Mouse (Mus musculus) neural tube, embryonic 14.5 days (tissue): Measurements from ENCODE around the gene Cab39l. TPM values are rescaled to one million over a fixed set of nuclear protein-coding genes. Genes with fewer than 3 reads are reported as not detected.
A peak's percentile ranks its signal among the peaks of the same experiment; 100 is the strongest.

Experiments
- ATAC-seq: fragments of 200-750 bp; cut with Nextera tagmentation; 2 replicates; pipeline ENCODE4 v1.8.0; 2017; ENCODE audit warnings: low read depth, mild to moderate bottlenecking, moderate TSS enrichment, moderate library complexity
- H3K27ac ChIP-seq: fragments of 300-500 bp; sonication (generic); 2 replicates; pipeline ENCODE4 v1.5.1; 2014; ENCODE audit warnings: low read depth, mild to moderate bottlenecking, control low read depth, low read length, moderate library complexity, mixed read lengths
- H3K27me3 ChIP-seq: fragments of 300-500 bp; sonication (generic); 2 replicates; pipeline ENCODE4 v1.6.1; 2014; ENCODE audit warnings: low read length; ENCODE audit not compliant: control insufficient read depth, insufficient read depth
- H3K36me3 ChIP-seq: fragments of 300-500 bp; sonication (generic); 2 replicates; pipeline ENCODE4 v1.6.1; 2014; ENCODE audit warnings: low read length, mixed read lengths; ENCODE audit not compliant: control insufficient read depth, insufficient read depth
- H3K4me1 ChIP-seq: fragments of 300-500 bp; sonication (generic); 2 replicates; pipeline ENCODE4 v1.6.1; 2014; ENCODE audit warnings: low read length; ENCODE audit not compliant: control insufficient read depth, insufficient read depth
- H3K4me2 ChIP-seq: fragments of 300-500 bp; sonication (generic); 2 replicates; pipeline ENCODE4 v1.6.1; 2014; ENCODE audit warnings: mild to moderate bottlenecking, low read depth, low read length, control low read depth
- H3K4me3 ChIP-seq: fragments of 300-500 bp; sonication (generic); 2 replicates; pipeline ENCODE4 v1.5.1; 2014; ENCODE audit warnings: low read depth, low read length, control low read depth, mixed read lengths
- H3K9ac ChIP-seq: fragments of 300-500 bp; sonication (generic); replicated peaks from 2 replicates; pipeline ENCODE4 v1.6.1; 2014; ENCODE audit warnings: low read depth, mild to moderate bottlenecking, control low read depth, low read length, mixed read lengths
- H3K9me3 ChIP-seq: fragments of 300-500 bp; sonication (generic); 2 replicates; pipeline ENCODE4 v1.6.1; 2016; ENCODE audit warnings: low read length; ENCODE audit not compliant: control insufficient read depth
- WGBS: fragments of 180-500 bp; shearing (Covaris S2); extraction: QIAGEN DNeasy Blood & Tissue Kit; methylation state at CpG from one replicate; pipeline ENCODE4 v1.1.7; 2014; 5-methylcytosine and 5-hydroxymethylcytosine counted together
- polyA plus RNA-seq: library from polyadenylated mRNA; unstranded; fragments of >200 nt; fragmentation: Nextera tagmentation; extraction: Ambion mirVana; gene quantifications from 2 replicates; pipeline ENCODE4 v1.2.1, GENCODE M21; 2014

Cab39l gene
- polyA plus RNA-seq, 1 experiment from 2014 or later, result 20.3 TPM

DNA sequence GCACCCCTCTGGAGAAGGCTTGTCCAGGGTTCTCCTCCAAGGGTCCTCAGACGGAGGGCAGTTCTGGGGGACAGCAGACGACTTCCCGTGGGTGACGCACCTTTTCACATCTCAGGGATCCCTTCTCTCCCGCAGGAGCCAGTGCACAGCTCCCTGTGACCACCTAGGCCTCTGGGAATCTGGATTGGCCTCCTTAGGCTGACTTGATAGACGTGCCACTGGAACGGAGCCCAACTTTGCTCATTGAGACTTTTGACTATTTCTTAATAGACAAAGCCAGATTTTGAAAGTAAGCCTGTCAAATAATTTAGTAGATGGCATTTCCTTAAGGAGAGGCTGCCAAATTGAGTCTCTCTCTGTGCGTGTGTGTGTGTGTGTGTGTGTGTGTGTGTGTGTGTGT is 185.9 kb downstream of the Cab39l start:
- H3K27me3 ChIP-seq, result peaks cover 4% of the 10 kb centered on the region; the same call in 1 of the 2 replicates
- H3K36me3 ChIP-seq, result no peaks in the 10 kb centered on the region
- H3K4me2 ChIP-seq, result peak overlapping the region; percentile 71
- ATAC-seq, result no peak
- H3K4me1 ChIP-seq, result peaks cover 12% of the 10 kb centered on the region; the same call in 1 of the 2 replicates
- WGBS, result 23% methylated on average over 8 of the region's 8 CpGs
- H3K9ac ChIP-seq, result no peak overlapping the region
- no peaks in the 10 kb centered on the region for H3K9me3 ChIP-seq
- H3K4me3 ChIP-seq, result peak overlapping the region; percentile 61
- H3K27ac ChIP-seq, result no peak overlapping the region

DNA sequence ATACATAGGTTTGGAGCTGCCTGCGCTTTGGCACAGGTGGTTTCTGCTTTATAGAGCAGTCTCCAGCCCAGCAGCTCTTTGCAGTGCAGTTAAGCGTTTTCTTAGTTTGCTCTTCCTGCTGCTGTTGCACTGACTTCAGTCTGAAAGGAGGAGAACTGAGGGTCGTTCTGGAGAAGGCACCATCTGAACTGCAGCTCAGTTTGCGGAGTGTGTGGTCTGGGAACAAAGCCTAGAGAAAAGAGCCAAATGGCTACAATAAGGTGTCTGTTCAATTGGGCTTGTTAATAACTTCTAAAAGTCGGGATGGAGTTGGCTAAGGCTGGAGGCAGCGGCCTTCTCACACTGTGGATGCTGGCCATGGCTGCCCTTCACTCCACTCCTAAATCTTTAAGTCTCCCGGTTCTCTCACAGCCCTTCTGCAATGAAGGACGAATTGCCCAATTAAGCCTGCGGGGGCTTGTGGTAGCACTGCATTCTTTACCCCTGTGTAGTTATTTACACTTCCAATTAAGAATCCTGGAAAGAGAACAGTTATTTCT is 186.4 kb downstream of the Cab39l start:
- peaks cover 12% of the 10 kb centered on the region; the same call in 1 of the 2 replicates for H3K4me1 ChIP-seq
- no peak for ATAC-seq
- peak overlapping the region; percentile 7; the same call in 1 of the 2 replicates for H3K9ac ChIP-seq
- no peaks in the 10 kb centered on the region for H3K36me3 ChIP-seq
- WGBS, result 11% methylated on average over 9 of the region's 9 CpGs
- H3K4me3 ChIP-seq, result peak overlapping the region; percentile 61
- peak overlapping the region; percentile 71 for H3K4me2 ChIP-seq
- peaks cover 4% of the 10 kb centered on the region; the same call in 1 of the 2 replicates for H3K27me3 ChIP-seq
- H3K9me3 ChIP-seq, result no peaks in the 10 kb centered on the region
- H3K27ac ChIP-seq, result no peak overlapping the region

DNA sequence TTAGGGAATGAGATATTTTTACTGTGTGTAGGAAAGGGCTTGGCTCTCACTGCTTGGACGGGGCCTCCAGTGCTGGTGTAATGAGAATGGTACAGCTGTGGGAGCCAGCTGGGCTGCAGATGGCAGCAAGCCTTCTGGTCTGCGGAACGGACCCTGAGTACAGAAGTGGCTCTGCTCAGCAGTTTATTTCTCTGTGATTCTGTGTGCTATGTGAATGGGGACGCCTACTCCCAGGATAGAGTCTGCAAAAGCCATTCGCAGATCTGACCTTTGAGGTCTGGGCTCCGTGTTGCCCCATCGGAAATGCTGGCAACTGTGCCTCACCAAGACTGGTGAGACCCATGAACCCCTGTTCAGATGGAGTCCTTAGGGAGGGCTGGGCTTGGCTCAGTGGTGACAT is 187.1 kb downstream of the Cab39l start:
- H3K9me3 ChIP-seq, result no peaks in the 10 kb centered on the region
- peaks cover 12% of the 10 kb centered on the region; the same call in 1 of the 2 replicates for H3K4me1 ChIP-seq
- H3K27ac ChIP-seq, result no peak overlapping the region
- no peaks in the 10 kb centered on the region for H3K36me3 ChIP-seq
- peak; percentile 31; the same call in 1 of the 2 replicates for ATAC-seq
- H3K4me2 ChIP-seq, result peak overlapping the region; percentile 71; the same call in 1 of the 2 replicates
- no peak overlapping the region for H3K9ac ChIP-seq
- peaks cover 4% of the 10 kb centered on the region; the same call in 1 of the 2 replicates for H3K27me3 ChIP-seq
- peak overlapping the region; percentile 61; the same call in 1 of the 2 replicates for H3K4me3 ChIP-seq
- WGBS, result 14% methylated on average over 7 of the region's 7 CpGs

DNA sequence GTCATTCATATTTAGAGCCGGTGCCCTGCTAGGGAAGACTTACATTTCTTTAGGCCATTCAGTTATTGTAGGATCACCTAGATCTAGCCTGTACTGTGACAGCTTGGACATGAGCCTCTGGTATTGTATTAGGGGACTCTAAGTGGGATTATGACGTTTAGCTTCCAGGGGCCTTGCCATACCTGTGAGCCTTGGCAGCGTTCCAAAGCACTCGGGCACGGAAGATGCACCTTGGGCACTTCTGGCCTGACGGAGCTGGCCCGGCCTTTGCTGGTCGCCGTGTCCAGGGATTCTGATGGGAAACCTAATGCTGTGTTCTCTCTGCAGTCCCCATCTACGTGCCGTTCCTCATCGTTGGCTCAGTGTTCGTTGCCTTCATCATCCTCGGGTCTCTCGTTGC is 188.5 kb downstream of the Cab39l start:
- H3K4me1 ChIP-seq, result peaks cover 12% of the 10 kb centered on the region; the same call in 1 of the 2 replicates
- H3K36me3 ChIP-seq, result no peaks in the 10 kb centered on the region
- peaks cover 4% of the 10 kb centered on the region; the same call in 1 of the 2 replicates for H3K27me3 ChIP-seq
- no peak overlapping the region for H3K9ac ChIP-seq
- no peaks in the 10 kb centered on the region for H3K9me3 ChIP-seq
- WGBS, result 88% methylated on average over 15 of the region's 15 CpGs
- ATAC-seq, result no peak
- no peak overlapping the region for H3K4me3 ChIP-seq
- H3K27ac ChIP-seq, result no peak overlapping the region
- no peak overlapping the region for H3K4me2 ChIP-seq

DNA sequence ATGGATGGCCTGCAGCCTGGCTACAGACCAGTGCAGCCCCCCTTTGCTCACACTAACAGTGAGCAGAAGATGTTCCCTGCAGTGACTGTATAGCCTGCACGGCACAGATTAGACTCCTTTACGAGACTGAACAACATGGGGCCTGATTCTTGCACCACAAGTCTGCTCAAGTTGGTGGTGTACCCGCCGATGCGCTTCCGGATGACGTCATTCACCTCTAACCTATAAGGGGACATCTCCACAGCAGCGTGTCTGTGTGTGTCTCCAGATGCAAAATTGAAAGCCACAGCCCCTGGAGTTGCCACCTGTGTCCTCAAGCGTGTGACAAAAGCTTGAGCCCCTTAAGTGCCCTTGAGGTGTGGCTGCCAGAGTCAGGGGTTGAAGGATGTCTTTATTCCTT is 189.3 kb downstream of the Cab39l start:
- 77% methylated on average over 9 of the region's 9 CpGs for WGBS
- H3K9ac ChIP-seq, result no peak overlapping the region
- no peaks in the 10 kb centered on the region for H3K9me3 ChIP-seq
- peaks cover 4% of the 10 kb centered on the region; the same call in 1 of the 2 replicates for H3K27me3 ChIP-seq
- no peak overlapping the region for H3K4me2 ChIP-seq
- H3K4me3 ChIP-seq, result no peak overlapping the region
- H3K27ac ChIP-seq, result no peak overlapping the region
- H3K36me3 ChIP-seq, result no peaks in the 10 kb centered on the region
- peaks cover 12% of the 10 kb centered on the region; the same call in 1 of the 2 replicates for H3K4me1 ChIP-seq
- no peak for ATAC-seq

DNA sequence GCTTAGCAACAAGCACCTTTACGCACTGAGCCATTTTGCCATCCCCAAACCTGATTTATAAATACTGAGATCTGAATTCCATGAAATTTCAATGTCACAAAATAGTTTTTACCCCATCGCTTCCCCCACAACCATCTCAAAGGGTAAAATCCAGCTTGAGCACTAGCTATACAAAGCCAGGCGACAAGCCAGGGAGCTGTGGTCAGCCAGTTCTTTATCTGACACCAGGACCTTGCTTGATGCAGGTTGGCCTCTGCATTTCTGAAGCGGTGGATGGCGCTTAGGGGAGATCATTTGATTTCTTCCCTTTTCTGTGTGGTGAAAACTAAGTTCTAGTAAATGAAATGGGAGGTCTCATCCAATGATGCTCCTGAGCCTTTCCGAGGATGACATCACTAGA is 191.3 kb downstream of the Cab39l start:
- no peaks in the 10 kb centered on the region for H3K9me3 ChIP-seq
- no peak overlapping the region for H3K4me3 ChIP-seq
- WGBS, result 94% methylated on average over 6 of the region's 6 CpGs
- no peak for ATAC-seq
- H3K4me2 ChIP-seq, result no peak overlapping the region
- no peaks in the 10 kb centered on the region for H3K36me3 ChIP-seq
- peaks cover 5% of the 10 kb centered on the region; the same call in 1 of the 2 replicates for H3K4me1 ChIP-seq
- no peak overlapping the region for H3K9ac ChIP-seq
- H3K27me3 ChIP-seq, result no peaks in the 10 kb centered on the region
- no peak overlapping the region for H3K27ac ChIP-seq

DNA sequence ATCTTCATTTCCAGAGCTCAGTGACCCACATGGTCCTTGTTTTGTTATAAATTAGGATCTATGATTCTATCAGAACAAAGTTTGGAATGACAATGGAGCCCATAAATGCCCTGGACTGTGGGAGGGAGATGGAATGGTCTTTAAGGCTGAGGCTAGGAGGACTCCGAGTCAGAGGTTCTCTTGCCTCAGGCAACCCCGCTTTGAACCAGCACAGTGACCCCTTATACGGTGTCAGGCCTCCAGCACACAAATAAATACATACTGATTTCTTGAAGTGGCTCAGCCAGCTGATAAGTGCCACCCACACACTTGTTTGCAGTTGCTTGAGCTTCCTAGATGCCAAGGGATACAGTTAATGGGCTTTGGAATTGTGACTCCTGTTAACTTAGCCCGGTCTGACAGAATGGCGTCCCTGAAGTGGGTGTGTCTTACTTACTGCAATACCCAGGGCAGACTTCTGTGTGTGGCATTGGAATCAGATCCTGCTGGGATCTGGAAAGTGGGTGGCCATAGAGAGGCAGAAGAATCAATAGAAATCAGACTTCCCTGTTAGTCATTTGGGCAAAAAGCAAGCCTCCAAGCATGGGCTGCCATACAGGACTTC is 192.6 kb downstream of the Cab39l start:
- H3K27ac ChIP-seq, result no peak overlapping the region

DNA sequence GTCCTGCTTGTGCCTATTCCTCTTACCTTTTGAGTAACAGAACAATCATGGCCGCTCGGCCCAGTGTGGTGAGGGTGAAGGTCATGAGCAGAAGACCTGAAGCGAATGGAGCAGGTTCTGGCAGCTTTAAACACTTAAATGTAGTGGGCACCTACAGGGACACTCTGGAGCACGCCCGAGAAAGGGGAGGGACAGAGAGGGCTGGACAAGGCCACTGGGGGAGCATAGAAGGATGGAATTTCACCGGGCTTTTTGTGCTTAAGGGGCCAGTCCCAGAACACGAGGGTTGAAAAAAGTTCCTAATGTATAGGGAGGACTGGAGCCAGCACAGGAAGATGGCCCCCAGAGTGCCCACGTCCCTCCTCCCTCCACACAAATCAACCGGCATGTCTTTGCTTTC is 193.2 kb downstream of the Cab39l start:
- Histone ChIP-seq H3K27ac (no peak overlapping the region), H3K36me3 (no peaks in the 10 kb centered on the region), H3K4me1 (no peaks in the 10 kb centered on the region), H3K4me3 (no peak overlapping the region), H3K9ac (no peak overlapping the region), H3K27me3 (no peaks in the 10 kb centered on the region), H3K9me3 (no peaks in the 10 kb centered on the region), H3K4me2 (no peak overlapping the region)
- ATAC-seq, result no peak
- 89% methylated on average over 9 of the region's 9 CpGs for WGBS

More for the DNA sequence above, 192.6 kb downstream of the Cab39l start:
- Histone ChIP-seq H3K4me2 (no peak overlapping the region), H3K9ac (no peak overlapping the region), H3K36me3 (no peaks in the 10 kb centered on the region), H3K9me3 (no peaks in the 10 kb centered on the region), H3K4me3 (no peak overlapping the region), H3K27me3 (no peaks in the 10 kb centered on the region), H3K4me1 (no peaks in the 10 kb centered on the region)
- no peak; the same call in 1 of the 2 replicates for ATAC-seq
- WGBS, result 82% methylated on average over 5 of the region's 5 CpGs
